Mouse (Mus musculus): ENCODE results near the gene Aplp2. TPM values are rescaled to one million over a fixed set of nuclear protein-coding genes. Genes with fewer than 3 reads are reported as not detected.
"Not testable (repeated sequence)": the region's sequence is repeated elsewhere in the genome, so short reads cannot be mapped to it uniquely, and the experiment has no call there.

Aplp2 gene
- total RNA-seq, 4 experiments from 2014 or later = 531 to 605 (median 581) TPM

DNA sequence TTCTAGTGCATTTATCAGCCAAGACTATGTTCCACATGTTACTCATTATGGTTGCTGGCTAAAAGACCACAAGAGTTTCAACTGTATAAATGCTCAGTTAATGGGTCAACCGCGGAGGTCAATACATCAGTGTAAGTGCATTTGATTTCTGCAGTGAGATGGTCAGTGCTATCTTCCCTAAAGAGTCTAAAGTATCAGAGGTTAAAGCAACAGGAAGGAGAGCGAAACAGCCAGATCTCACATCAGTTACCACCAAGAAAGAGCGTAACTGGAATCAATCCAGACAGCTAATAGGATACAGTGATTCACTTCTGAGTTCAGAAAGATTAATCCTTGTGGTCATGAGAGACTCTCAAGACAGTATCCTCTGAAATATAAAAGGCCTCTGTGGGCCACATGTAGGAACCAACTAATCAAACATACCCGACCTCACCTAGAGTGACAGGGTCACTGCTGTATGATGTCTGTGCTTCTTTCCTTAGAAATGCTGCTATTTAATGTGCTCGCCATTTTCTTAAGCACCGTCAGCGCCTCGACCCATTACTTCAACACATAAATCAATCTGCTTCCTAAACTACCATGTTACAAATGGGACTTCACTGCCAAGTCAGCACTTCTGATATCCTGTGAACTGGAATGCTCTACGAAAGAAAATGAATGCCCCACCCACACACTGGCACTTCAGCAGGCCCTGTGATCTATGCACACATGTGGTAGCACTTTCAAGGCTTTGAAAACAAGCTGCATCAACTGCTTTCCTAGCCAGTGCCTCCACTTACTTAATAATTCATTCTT is 30.1 kb downstream of the Aplp2 start:
- DNase-seq (ENCODE audit: low spot score in 2 of 2) = no peak

DNA sequence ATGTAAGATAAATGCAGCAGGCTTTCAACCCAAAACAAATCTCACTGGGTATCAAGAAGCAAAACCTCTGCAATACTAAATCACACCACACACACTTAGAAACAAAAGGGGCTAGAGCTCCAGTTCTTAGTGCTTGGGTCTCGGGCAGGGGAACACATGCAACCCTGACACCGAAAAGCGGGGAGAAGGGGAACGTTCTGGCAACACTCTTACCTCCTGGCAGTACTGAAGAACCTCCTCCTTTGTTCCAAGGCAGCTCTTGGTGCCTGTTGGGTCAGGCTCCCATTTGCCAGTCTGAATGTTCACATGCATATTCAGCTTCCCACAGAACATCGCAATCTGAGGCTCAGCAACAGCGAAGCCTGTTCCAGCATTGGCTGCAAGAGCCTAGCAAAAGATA is 33.9 kb downstream of the Aplp2 start:
- DNase-seq (ENCODE audit: low spot score in 2 of 2) = no peak

DNA sequence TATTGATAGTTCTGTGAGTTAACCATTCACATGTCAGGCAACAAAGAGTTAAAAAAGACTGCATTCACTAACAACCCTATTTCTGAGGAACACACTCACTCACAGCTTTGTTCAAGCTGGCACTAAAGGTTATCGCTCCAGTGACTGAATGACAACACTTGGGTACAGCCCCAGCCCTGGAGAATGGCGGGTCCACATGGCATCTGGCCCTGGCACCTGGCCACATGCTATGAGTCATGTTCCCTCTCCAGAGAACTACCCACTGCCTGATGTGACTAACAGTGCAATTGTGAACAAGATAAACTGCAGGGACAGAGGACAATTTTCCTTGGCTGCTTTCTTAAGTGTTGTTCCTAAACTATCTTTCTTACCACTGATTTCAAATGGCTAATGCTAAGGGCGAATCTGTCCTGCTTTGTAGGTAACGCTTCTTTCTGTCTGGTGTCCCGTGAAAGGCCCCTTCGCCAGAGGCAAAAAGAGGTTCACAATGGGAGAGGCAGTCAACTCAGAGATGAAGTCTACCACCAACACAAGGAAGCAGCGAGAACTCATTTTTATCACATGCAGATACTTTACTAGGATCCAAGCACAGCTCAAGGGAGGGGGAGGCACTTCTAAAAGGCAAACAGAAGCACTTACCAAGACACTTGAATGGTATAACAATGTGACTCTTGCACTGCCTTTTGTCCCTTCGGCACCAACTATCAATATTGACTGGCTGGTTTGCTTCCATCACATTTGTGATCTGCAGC is 35.1 kb downstream of the Aplp2 start:
- DNase-seq (ENCODE audit: low spot score in 2 of 2) = peak; percentile 76 to 87

GRCm38 (mm10) chr9:31175978-31176377 is 35.6 kb downstream of the Aplp2 start:
- peak in 1 of 2 experiments; percentile 15 for DNase-seq (ENCODE audit: low spot score in 2 of 2)

DNA sequence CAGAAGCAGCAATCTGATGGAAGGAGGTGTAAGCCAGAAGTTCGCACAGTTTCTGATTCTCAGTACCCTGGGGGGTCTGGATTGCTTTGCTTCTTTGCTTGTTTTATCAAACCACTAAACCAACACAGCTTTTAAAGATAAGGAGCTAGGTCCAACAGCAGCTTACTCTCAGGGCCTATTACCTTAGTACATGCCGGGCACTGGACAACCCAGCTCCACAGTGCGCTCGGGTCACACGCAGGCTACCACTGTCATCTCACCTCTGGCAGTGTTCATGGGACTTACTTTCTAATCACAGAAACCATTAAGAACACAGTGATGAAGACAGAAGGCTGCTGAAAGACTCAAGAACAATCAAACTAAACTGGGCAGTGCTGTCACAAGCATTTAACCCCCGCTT is 36.3 kb downstream of the Aplp2 start:
- DNase-seq (ENCODE audit: low spot score in 2 of 2) = no peak

GRCm38 (mm10) chr9:31168356-31169093 is 43.1 kb downstream of the Aplp2 start:
- no peak for DNase-seq (ENCODE audit: low spot score in 2 of 2)

DNA sequence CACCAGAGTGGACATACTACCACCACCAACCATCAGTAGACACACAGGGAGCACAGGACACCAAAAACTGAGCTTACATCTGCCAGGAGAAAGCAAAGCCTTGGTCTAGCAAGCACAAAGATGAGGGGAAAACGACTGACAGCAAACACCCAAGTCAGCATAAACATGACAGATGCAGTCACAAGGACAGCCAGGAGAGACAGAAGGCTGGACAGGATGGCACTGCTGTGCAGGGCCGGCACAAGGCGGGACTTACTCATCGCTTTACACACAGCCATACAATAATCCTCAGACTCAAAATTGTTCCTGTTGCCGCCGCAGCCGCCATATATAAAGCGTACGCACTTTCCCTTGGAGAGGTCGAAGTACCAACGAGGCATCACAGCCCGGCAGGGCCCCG is 44.3 kb downstream of the Aplp2 start:
- no peak for DNase-seq (ENCODE audit: low spot score in 2 of 2)

DNA sequence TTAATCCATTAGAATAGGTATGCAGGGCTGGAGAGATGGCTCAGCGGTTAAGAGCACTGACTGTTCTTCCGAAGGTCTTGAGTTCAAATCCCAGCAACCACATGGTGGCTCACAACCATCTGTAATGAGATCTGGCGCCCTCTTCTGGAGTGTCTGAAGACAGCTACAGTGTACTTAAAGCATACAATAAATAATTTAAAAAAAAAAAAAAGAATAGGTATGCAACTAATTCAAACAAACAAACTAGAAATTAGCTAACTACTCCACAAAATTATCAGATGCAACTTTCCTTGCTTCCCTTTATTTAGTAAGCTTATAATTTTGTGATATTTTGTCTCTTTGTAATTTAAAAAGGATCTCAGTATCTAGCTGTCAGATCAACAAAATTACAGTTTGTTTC is 46.1 kb downstream of the Aplp2 start:
- DNase-seq (ENCODE audit: low spot score in 2 of 2) = not testable (repeated sequence)

DNA sequence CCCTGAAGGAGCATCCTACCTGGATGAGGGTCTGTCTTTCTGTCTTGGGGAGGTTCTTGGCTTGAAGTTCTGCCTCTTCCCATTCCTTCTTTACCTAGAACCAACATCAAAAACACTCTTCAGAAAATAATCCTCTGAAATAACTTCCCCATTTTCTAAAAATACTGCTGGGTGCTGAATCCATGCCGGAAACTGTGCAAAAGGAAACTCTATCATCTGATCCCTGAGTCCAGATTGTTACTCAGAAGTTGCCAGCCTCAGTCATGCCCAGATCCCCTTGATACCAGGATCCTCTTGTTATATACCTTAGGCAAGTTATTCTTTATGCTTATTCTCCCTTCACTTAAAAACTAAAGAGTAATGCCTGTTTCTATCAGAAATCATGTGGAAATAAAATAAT is 48.3 kb downstream of the Aplp2 start:
- DNase-seq (ENCODE audit: low spot score in 2 of 2) = no peak

DNA sequence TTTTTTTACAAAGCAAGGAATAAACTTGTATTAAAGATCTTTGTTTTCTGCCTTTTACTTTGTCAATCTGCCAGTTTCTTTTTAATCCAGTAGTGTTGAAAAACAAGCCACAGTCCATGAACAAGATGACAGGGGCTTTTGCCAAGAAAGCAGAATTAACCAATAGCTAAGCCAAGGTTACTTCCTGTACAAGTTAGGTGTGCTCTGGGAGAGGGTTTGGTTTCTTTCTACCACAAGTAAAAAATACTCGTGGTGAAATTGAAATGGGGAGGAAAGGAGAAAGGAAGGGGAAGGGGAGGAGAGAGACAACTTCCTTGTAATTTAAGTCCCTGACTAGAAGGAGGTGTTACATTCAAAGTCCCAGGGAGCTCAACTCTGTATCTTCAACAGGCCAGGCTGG is 48.7 kb downstream of the Aplp2 start:
- DNase-seq (ENCODE audit: low spot score in 2 of 2) = no peak

DNA sequence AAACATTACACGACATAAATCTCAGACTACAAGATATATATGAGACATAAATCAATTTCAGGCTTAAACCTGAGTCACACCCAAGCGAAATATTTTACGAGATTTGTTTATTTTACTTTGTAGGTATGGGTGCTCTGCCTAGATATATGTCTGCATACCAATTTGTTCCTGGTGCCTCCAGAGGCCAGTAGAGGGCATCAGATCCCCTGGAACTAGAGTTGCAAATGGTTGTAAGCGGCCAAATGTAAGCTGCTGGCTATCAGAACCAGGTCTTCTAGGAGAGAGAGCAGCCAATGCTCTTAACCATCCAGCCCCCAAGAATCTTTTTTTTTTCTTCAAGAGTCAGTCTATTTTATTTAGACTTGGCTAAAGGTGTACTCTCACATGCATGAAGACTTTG is 51.7 kb downstream of the Aplp2 start:
- no peak for DNase-seq (ENCODE audit: low spot score in 2 of 2)

DNA sequence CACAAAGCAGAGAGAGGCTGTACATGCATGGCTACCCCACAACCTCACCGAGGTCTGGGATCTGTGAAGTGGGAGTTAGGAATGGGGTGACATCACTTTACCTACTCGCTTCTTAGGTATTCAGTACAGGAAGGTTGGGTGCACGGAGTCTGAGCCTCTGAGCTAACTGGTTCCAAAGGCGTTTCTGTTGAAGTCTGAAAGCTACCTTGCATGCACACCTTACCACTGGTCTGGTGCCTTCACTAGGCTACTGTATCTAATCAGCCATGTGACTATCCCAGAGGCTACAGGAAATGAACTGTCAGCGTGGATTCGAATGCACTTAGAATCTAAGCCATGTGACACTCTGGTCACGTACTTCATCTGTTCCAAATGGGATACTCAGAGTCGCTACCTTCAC is 55.0 kb downstream of the Aplp2 start:
- no peak for DNase-seq (ENCODE audit: low spot score in 2 of 2)

- DNase-seq (ENCODE audit: low spot score in 2 of 2) = no peak
Measured at GRCm38 (mm10) chr9:31151050-31151449, 60.6 kb downstream of the Aplp2 start.

GRCm38 (mm10) chr9:31148135-31148534 is 63.5 kb downstream of the Aplp2 start:
- DNase-seq (ENCODE audit: low spot score in 2 of 2) = no peak

DNA sequence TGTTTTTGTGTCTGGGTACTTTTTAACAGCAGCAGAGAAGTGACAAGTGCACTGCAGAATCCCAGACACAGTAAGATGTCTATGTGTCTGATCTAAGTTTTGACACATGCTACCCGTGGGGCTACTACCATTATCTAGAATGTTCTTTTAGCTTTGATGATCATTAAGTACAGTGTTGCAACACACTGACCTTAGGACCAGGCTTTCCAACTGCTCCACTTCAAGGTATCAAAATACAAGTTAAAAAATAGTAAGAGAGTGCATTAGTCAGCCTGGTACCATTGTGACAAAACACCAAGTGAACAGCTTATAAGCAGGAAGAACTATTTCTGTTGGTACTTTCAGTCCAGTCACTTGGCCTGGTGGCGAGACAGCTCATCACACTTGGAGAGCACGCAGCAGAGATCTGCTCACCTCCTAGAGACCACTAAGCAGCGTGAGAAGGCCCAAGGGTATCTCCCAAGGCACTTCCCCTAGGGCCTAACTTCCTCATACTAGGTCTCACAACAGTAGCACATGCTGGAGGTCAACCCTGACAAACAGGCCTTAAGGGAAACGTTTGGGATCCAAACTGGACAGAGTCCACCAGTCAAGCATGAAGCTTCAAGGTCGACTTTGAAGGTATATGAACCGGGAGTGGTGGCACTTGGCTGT is 66.2 kb downstream of the Aplp2 start:
- no peak for DNase-seq (ENCODE audit: low spot score in 2 of 2)

DNA sequence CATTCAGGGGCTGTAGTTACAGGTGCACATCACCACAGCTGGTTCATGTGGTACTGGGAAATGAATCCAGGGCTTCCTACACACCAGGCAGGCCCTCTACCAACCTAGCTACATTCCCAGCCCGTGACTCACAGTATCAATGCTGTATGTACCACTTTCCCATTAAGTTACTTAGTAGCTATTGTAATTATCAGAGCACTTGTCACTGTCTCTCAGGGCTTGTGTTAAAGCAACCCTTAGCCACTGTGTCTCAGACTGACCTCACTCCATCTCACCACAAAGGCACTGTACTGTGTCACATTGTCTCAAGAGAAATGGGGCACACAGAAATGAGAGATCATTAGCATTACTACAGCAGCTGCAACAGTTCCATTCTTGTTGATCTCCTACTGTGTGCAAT is 68.7 kb downstream of the Aplp2 start:
- DNase-seq (ENCODE audit: low spot score in 2 of 2) = no peak

DNA sequence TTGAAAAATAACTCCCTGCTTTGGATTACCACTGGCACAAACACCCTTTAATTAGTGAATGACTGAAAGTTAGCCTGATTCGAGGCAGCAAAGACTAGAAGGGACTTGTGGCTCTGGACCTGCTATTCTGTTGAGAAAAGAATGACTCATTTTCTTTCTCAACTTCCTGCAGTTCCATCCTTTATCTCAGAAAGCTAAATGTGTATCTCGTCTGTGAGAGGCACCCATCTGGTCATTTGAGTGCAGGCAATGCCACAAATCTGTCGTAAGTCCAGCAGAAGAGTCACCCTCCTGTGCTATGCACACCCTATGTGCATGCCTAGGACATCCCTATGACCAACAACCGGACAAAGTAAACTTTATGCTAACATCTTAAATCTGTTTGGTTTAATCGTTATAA is 78.5 kb downstream of the Aplp2 start:
- DNase-seq (ENCODE audit: low spot score in 2 of 2) = no peak

DNA sequence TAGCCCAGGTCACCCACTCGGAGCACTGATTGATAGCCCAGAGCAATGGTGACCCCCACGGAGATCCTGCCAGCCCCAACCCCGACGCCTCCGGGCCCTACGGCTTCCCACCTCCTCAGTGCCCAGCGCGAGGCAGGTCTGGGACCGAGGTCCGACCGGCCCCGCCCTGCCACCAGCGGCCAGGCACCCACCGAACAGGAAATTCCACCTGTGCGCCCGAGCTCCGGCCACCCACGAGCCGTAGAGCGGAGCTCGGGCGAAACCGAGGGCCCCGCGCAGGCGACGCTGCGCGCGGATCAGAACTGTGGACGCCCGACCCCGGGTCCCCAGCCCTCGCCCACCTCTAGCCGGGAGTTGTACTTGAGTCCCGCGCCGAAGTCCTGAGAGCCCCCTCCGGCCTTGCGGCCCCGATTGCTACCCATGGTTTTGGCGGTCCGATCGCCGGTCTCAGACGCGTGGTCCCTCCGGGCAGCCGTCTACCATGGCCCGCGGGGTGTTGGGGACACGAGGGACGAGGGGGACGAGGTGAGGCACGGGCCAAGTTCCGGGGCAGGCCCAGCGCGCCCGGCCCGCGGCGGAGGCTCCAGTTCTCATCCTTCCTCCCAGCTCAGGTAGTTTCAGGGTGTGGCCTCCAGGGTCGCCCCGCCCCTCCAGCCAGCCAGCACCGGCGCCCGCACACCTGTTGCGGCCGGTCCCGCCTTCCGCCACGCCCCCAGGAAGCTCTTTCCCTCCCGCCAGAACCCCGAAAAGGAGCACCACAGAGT is 80.2 kb downstream of the Aplp2 start, which contains the start of gene St14:
TSS of gene St14 (minus strand) at position 649 of the 764 bp plus-strand sequence.
- DNase-seq (ENCODE audit: low spot score in 2 of 2) = no peak

GRCm38 (mm10) chr9:31130357-31131204 is 81.0 kb downstream of the Aplp2 start:
- DNase-seq (ENCODE audit: low spot score in 2 of 2) = no peak

DNA sequence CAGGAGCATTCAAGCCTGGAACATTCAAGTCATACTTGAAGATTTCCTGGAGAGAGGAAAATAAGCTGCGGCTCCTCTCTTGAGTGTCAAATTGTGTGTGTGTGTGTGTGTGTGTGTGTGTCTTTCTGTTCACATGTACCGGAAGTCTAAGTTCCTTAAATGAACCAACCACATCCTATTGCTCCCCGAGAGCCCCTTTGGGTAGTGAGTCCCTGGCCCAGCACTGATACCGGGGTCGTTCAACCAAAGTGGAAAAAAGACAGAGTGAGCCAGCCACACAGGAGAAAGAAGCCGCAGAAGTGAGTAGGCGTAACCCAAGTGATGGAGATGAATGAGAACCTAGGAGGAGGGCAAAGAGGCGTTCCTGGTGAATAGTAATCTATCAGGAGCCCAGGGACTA is 81.7 kb downstream of the Aplp2 start:
- DNase-seq (ENCODE audit: low spot score in 2 of 2) = no peak

All from left cerebral cortex, adult 8-10 months (tissue).